In the genomic region with DNA sequence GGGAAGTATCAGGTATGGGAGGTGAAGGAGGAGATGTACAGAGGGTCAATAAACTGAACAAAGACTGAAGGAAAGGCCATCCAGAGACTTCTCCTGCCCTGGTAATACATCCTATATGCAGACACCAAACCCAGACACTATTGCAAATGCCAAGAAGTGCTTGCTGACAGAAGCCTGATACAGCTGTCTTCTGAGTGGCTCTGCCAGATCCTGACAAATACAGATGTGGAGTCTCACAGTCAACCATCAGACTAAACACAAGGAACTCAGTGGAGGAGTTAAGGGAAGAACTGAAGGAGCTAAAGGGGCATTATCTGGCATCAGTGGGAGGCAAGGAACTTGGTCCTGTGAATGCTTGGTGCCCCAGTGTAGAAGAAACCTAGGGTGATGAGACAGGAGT, we compare ENCODE assay signal across 24 mouse cellular contexts.
A peak's percentile ranks its signal among the peaks of the same experiment; 100 is the strongest.
DNase-seq lines count a peak whose midpoint lies in the region; ATAC-seq and TF ChIP-seq lines count a peak whose summit lies in the region.
"Had no signal": no experiment of that assay in that cellular context is flagged by ENCODE, and none has a peak within 500 bp of the region (broad histone marks: within the 10 kb centered on the region; RNA-seq: fewer than 3 reads in every experiment).

No protein-coding gene starts in this region.

- no peaks in the 10 kb centered on the region for H3K36me3 ChIP-seq in lung, embryonic 14.5 days (ENCODE audit: insufficient read depth)
- no peaks in the 10 kb centered on the region for H3K36me3 ChIP-seq in lung, embryonic 16.5 days (ENCODE audit: control insufficient read depth, insufficient read depth, low read length)
- H3K36me3 ChIP-seq: embryonic facial prominence, embryonic 10.5 days; embryonic facial prominence, embryonic 12.5 days; forebrain, embryonic 15.5 days; G1E had no signal

- H3K9ac ChIP-seq in lung, embryonic 14.5 days: no peak overlapping the region
- H3K9ac ChIP-seq in lung, embryonic 16.5 days (ENCODE audit: low read length): no peak overlapping the region
- H3K9ac ChIP-seq: embryonic facial prominence, embryonic 12.5 days; forebrain, embryonic 13.5 days; forebrain, embryonic 15.5 days had no signal

- H3K27me3 ChIP-seq in lung, embryonic 14.5 days (ENCODE audit: insufficient read depth, low read length): no peaks in the 10 kb centered on the region
- no peaks in the 10 kb centered on the region for H3K27me3 ChIP-seq in lung, embryonic 16.5 days (ENCODE audit: control insufficient read depth, insufficient read depth, low read depth, low read length)
- H3K27me3 ChIP-seq: CH12.LX; embryonic facial prominence, embryonic 12.5 days; forebrain, embryonic 13.5 days; forebrain, embryonic 15.5 days; Patski had no signal

- ATAC-seq in lung, embryonic 14.5 days (ENCODE audit: insufficient read depth): peak; percentile 63; the same call in 1 of the 2 replicates
- peak; percentile 57 for ATAC-seq in lung, embryonic 16.5 days (ENCODE audit: low read depth)
- ATAC-seq: activated CD4-positive, CD25-positive, alpha-beta regulatory T cell, adult 4 months; CD4-positive, CD25-positive, alpha-beta regulatory T cell, adult 4 months; forebrain, embryonic 13.5 days; forebrain, embryonic 15.5 days; Patski had no signal

- no peaks in the 10 kb centered on the region for H3K4me1 ChIP-seq in lung, embryonic 14.5 days (ENCODE audit: insufficient read depth)
- no peaks in the 10 kb centered on the region for H3K4me1 ChIP-seq in lung, adult 2 months (ENCODE audit: control insufficient read depth, insufficient read depth, low read length)
- no peaks in the 10 kb centered on the region for H3K4me1 ChIP-seq in lung, embryonic 16.5 days (replicated peaks; ENCODE audit: control insufficient read depth, insufficient read depth, low read length)
- H3K4me1 ChIP-seq: embryonic facial prominence, embryonic 10.5 days; embryonic facial prominence, embryonic 12.5 days; forebrain, embryonic 13.5 days; forebrain, embryonic 15.5 days had no signal

- TF ChIP-seq POLR2A in lung, adult 2 months (IDR thresholded peaks at IDR 0.05; ENCODE audit: borderline replicate concordance, extremely low read depth, low read depth, low read length): no peak

- H3K9me3 ChIP-seq in lung, embryonic 14.5 days (ENCODE audit: low read depth, low read length): no peaks in the 10 kb centered on the region
- H3K9me3 ChIP-seq in lung, embryonic 16.5 days (ENCODE audit: control insufficient read depth, low read length): no peaks in the 10 kb centered on the region
- H3K9me3 ChIP-seq: embryonic facial prominence, embryonic 10.5 days; embryonic facial prominence, embryonic 12.5 days; forebrain, embryonic 13.5 days; forebrain, embryonic 15.5 days; G1E had no signal

- no peak overlapping the region for H3K4me3 ChIP-seq in lung, embryonic 14.5 days (ENCODE audit: low read depth, low read length)
- no peak overlapping the region for H3K4me3 ChIP-seq in lung, adult 2 months (replicated peaks; ENCODE audit: extremely low read depth, low read depth, low read length)
- no peak overlapping the region for H3K4me3 ChIP-seq in lung, embryonic 16.5 days (ENCODE audit: low read length)
- H3K4me3 ChIP-seq: embryonic facial prominence, embryonic 10.5 days; embryonic facial prominence, embryonic 12.5 days; forebrain, embryonic 13.5 days; forebrain, embryonic 15.5 days had no signal

- no peak overlapping the region for H3K27ac ChIP-seq in lung, embryonic 14.5 days (ENCODE audit: low read depth)
- no peak overlapping the region for H3K27ac ChIP-seq in lung, embryonic 16.5 days (ENCODE audit: low read length)
- H3K27ac ChIP-seq: embryonic facial prominence, embryonic 10.5 days; embryonic facial prominence, embryonic 12.5 days; forebrain, embryonic 13.5 days; forebrain, embryonic 15.5 days had no signal

- no peak for TF ChIP-seq CTCF in lung, embryonic 14.5 days (IDR thresholded peaks at IDR 0.05; ENCODE audit: low read depth)
- TF ChIP-seq CTCF in lung, adult 2 months (IDR thresholded peaks at IDR 0.05; ENCODE audit: insufficient read depth, low read length): no peak

- no peak overlapping the region for H3K4me2 ChIP-seq in lung, embryonic 14.5 days
- no peak overlapping the region for H3K4me2 ChIP-seq in lung, embryonic 16.5 days (ENCODE audit: low read depth, low read length)
- H3K4me2 ChIP-seq: embryonic facial prominence, embryonic 12.5 days; forebrain, embryonic 13.5 days; forebrain, embryonic 15.5 days had no signal

- peak; percentile 59 for DNase-seq in lung, embryonic 14.5 days
- no peak for DNase-seq in lung, adult 2 months
- no peak for DNase-seq in lung, postnatal 14 days
- DNase-seq in lung, postnatal 10 days: peak; percentile 4
- no peak for DNase-seq in lung, postnatal 25 days (ENCODE audit: low spot score)
- DNase-seq: adrenal gland, adult 8-10 months; adrenal gland, postnatal 14 days; adrenal gland, postnatal 36 days; B cell, adult 2 months; cerebellum, adult 11-12 months; cerebellum, adult 2 months; cerebellum, adult 9-10 months; cerebellum, postnatal 10 days; cerebellum, postnatal 25 days had no signal

Comparison
In these comparisons a context has a peak if more than half of its experiments do, and no peak if none do; other contexts are left out.
1. DNase-seq: peak in lung, embryonic 14.5 days (single experiment) and lung, postnatal 10 days (single experiment); none in lung, adult 2 months (single experiment), lung, postnatal 14 days (single experiment) and lung, postnatal 25 days (single experiment).